Mouse (Mus musculus): Measurements from ENCODE around the gene Ninj1. TPM values are rescaled to one million over a fixed set of nuclear protein-coding genes. Genes with fewer than 3 reads are reported as not detected.
A peak's percentile ranks its signal among the peaks of the same experiment; 100 is the strongest.

Ninj1 gene
- polyA plus RNA-seq, 1 experiment from 2014 or later = 122 TPM

GRCm38 (mm10) chr13:49220912-49221311 is 33.6 kb downstream of the Ninj1 start:
- H3K27ac ChIP-seq = no peak overlapping the region
- H3K4me1 ChIP-seq (replicated peaks; ENCODE audit: insufficient read depth, low read length) = 0 out of 2 replicates have a peak, but pooled peaks cover 4% of the 10 kb centered on the region
- DNase-seq (ENCODE audit: low spot score) = no peak
- H3K36me3 ChIP-seq (ENCODE audit: insufficient read depth, low read length) = no peaks in the 10 kb centered on the region
- peak; percentile 46 for TF ChIP-seq CTCF (IDR thresholded peaks at IDR 0.05; ENCODE audit: low read depth)
- H3K9ac ChIP-seq (ENCODE audit: low read depth, low read length) = no peak overlapping the region
- no peak overlapping the region for H3K4me2 ChIP-seq (ENCODE audit: low read length)
- no peaks in the 10 kb centered on the region for H3K27me3 ChIP-seq (ENCODE audit: insufficient read depth, low read length)
- no peak for ATAC-seq (replicated peaks; ENCODE audit: low FRiP score, low read depth)
- H3K4me3 ChIP-seq (replicated peaks; ENCODE audit: low read depth, low read length) = no peak overlapping the region
- WGBS = 25% methylated on average over 5 of the region's 5 CpGs
- no peaks in the 10 kb centered on the region for H3K9me3 ChIP-seq (replicated peaks; ENCODE audit: low read length)

DNA sequence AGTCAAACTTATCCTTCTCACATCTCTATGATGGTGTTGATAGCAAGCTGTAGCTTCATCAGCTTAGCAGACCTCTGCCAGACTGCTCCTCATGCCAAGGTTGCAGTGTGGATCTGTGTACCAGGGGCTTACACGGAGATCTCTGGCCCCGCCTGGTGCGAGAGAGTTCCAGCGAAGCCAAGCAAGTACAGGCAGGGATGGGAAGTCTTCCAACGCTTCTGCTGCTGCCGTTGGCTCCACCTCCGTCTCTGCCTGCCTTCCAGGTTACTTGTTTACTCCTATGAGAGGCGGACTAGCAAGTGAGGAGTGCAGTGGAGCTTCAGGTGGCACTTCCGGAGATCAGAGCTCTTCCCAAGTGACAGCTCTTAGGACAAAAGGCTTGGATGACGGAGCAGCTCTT is 37.0 kb downstream of the Ninj1 start:
- Histone ChIP-seq H3K9ac (ENCODE audit: low read depth, low read length) (no peak overlapping the region), H3K9me3 (replicated peaks; ENCODE audit: low read length) (no peaks in the 10 kb centered on the region), H3K36me3 (ENCODE audit: insufficient read depth, low read length) (no peaks in the 10 kb centered on the region), H3K4me2 (ENCODE audit: low read length) (peak overlapping the region; percentile 5), H3K4me3 (replicated peaks; ENCODE audit: low read depth, low read length) (no peak overlapping the region), H3K27me3 (ENCODE audit: insufficient read depth, low read length) (no peaks in the 10 kb centered on the region), H3K4me1 (replicated peaks; ENCODE audit: insufficient read depth, low read length) (no peaks in the 10 kb centered on the region), H3K27ac (no peak overlapping the region)
- DNase-seq (ENCODE audit: low spot score) (peak; percentile 28), ATAC-seq (replicated peaks; ENCODE audit: low FRiP score, low read depth) (peak; percentile 50)
- no peak for TF ChIP-seq CTCF (IDR thresholded peaks at IDR 0.05; ENCODE audit: low read depth)
- WGBS = 12% methylated on average over 10 of the region's 10 CpGs

DNA sequence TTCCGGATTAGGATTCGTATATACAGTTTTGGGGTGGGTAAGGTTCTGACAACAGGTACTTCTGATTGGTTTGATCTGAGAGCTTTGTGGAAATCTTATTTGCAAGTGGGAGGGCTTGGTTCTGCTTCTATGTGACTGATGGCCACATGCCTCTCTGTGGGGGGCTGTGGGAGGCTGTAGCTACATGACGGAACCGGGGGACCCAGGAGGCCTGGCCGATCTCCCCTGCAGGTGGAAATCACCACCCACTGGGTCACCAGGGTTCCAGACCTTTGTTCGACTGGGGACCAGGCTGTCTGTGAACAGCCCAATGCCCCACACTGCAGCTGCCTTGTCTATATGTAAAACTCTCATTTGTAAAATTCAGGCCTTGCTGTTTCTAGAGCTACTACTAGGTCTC is 37.4 kb downstream of the Ninj1 start:
- TF ChIP-seq CTCF (IDR thresholded peaks at IDR 0.05; ENCODE audit: low read depth) = no peak
- DNase-seq (ENCODE audit: low spot score) (no peak), ATAC-seq (replicated peaks; ENCODE audit: low FRiP score, low read depth) (no peak)
- Histone ChIP-seq H3K9me3 (replicated peaks; ENCODE audit: low read length) (no peaks in the 10 kb centered on the region), H3K4me3 (replicated peaks; ENCODE audit: low read depth, low read length) (no peak overlapping the region), H3K27ac (no peak overlapping the region), H3K27me3 (ENCODE audit: insufficient read depth, low read length) (no peaks in the 10 kb centered on the region), H3K4me1 (replicated peaks; ENCODE audit: insufficient read depth, low read length) (no peaks in the 10 kb centered on the region), H3K4me2 (ENCODE audit: low read length) (peak overlapping the region; percentile 5), H3K36me3 (ENCODE audit: insufficient read depth, low read length) (no peaks in the 10 kb centered on the region), H3K9ac (ENCODE audit: low read depth, low read length) (no peak overlapping the region)
- WGBS = 23% methylated on average over 6 of the region's 6 CpGs

DNA sequence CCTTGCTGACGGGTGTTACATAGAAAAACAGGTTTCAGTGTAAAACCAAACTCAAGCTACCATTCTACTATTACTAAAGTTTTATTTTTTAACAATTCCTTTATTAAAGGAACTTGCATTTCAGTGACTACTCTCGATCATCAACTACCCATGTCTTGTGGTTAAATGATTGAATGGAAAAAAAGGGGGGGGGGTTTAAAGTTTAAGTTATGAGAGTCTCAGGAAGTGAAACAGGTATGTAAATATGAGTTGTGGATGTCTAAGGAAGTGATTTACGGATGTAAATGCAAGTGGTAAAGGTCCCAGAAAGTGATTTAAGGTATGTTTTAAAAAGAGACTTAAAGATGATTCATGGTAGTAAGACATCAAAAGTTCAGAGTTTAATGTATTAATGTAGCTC is 37.9 kb downstream of the Ninj1 start:
- ATAC-seq (replicated peaks; ENCODE audit: low FRiP score, low read depth) (no peak), DNase-seq (ENCODE audit: low spot score) (no peak)
- Histone ChIP-seq H3K9me3 (replicated peaks; ENCODE audit: low read length) (no peaks in the 10 kb centered on the region), H3K36me3 (ENCODE audit: insufficient read depth, low read length) (no peaks in the 10 kb centered on the region), H3K4me2 (ENCODE audit: low read length) (no peak overlapping the region), H3K4me1 (replicated peaks; ENCODE audit: insufficient read depth, low read length) (no peaks in the 10 kb centered on the region), H3K4me3 (replicated peaks; ENCODE audit: low read depth, low read length) (no peak overlapping the region), H3K27ac (no peak overlapping the region), H3K9ac (ENCODE audit: low read depth, low read length) (no peak overlapping the region), H3K27me3 (ENCODE audit: insufficient read depth, low read length) (no peaks in the 10 kb centered on the region)
- TF ChIP-seq CTCF (IDR thresholded peaks at IDR 0.05; ENCODE audit: low read depth) = no peak
- whole genome bisulfite sequencing = 71% methylated on average over 3 of the region's 3 CpGs

DNA sequence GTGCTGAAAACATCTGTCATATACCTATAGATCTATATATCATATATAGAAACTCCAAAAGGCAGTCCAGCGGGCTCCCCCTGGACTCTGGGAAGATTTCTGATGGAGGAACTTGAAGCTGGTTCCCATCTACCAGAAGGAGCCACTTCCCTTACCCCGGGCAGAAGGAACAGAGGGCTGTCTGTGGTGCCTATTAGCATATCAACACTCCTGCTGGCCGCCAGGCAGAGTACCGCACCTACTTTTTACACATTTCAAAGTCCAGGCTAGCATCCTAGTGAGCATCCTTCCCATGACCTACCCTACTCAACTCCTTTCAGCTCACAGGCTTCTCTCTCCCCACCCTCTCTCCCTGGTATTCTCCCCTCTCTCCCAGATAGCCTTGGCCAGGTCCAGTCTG is 38.3 kb downstream of the Ninj1 start:
- no peak for ATAC-seq (replicated peaks; ENCODE audit: low FRiP score, low read depth)

GRCm38 (mm10) chr13:49233792-49234572 is 46.7 kb downstream of the Ninj1 start:
- no peak overlapping the region for H3K9ac ChIP-seq (ENCODE audit: low read depth, low read length)

More for the DNA sequence above, 38.3 kb downstream of the Ninj1 start:
- H3K9me3 ChIP-seq (replicated peaks; ENCODE audit: low read length) = no peaks in the 10 kb centered on the region
- H3K27me3 ChIP-seq (ENCODE audit: insufficient read depth, low read length) = no peaks in the 10 kb centered on the region
- 53% methylated on average over 4 of the region's 4 CpGs for WGBS
- no peak overlapping the region for H3K27ac ChIP-seq
- no peak overlapping the region for H3K4me2 ChIP-seq (ENCODE audit: low read length)
- H3K4me3 ChIP-seq (replicated peaks; ENCODE audit: low read depth, low read length) = no peak overlapping the region
- DNase-seq (ENCODE audit: low spot score) = no peak
- H3K9ac ChIP-seq (ENCODE audit: low read depth, low read length) = no peak overlapping the region
- H3K36me3 ChIP-seq (ENCODE audit: insufficient read depth, low read length) = no peaks in the 10 kb centered on the region
- H3K4me1 ChIP-seq (replicated peaks; ENCODE audit: insufficient read depth, low read length) = no peaks in the 10 kb centered on the region
- no peak for TF ChIP-seq CTCF (IDR thresholded peaks at IDR 0.05; ENCODE audit: low read depth)

More at GRCm38 (mm10) chr13:49233792-49234572, 46.7 kb downstream of the Ninj1 start:
- Histone ChIP-seq H3K4me3 (replicated peaks; ENCODE audit: low read depth, low read length) (no peak overlapping the region), H3K9me3 (replicated peaks; ENCODE audit: low read length) (peaks cover 4% of the 10 kb centered on the region; the same call in 1 of the 2 replicates), H3K4me1 (replicated peaks; ENCODE audit: insufficient read depth, low read length) (no peaks in the 10 kb centered on the region), H3K27me3 (ENCODE audit: insufficient read depth, low read length) (no peaks in the 10 kb centered on the region), H3K27ac (peak overlapping the region; percentile 36), H3K36me3 (ENCODE audit: insufficient read depth, low read length) (no peaks in the 10 kb centered on the region), H3K4me2 (ENCODE audit: low read length) (no peak overlapping the region)
- 83% methylated on average over 8 of the region's 8 CpGs for WGBS
- ATAC-seq (replicated peaks; ENCODE audit: low FRiP score, low read depth) = peak; percentile 86
- DNase-seq (ENCODE audit: low spot score) = no peak
- no peak for TF ChIP-seq CTCF (IDR thresholded peaks at IDR 0.05; ENCODE audit: low read depth)
